Mouse (Mus musculus) MEL (cell line): Measurements from ENCODE around the gene Rps15a. TPM values are rescaled to one million over a fixed set of nuclear protein-coding genes. Genes with fewer than 3 reads are reported as not detected.
A peak's percentile ranks its signal among the peaks of the same experiment; 100 is the strongest.

Experiments
- DNase-seq: peaks from one replicate; pipeline ENCODE4 v3.0.0; 2011; ENCODE audit warnings: low read depth, low spot score
- H3K27ac ChIP-seq: 2 replicates; pipeline ENCODE4 v1.5.1; 2012; ENCODE audit warnings: low read depth, mild to moderate bottlenecking, control low read depth, low read length, moderate library complexity; ENCODE audit not compliant: control insufficient read depth
- H3K27me3 ChIP-seq, 2 experiments: fragments of 150-350 bp in 1 of 2; sonication (generic) in 1 of 2; 2 replicates each; pipeline ENCODE4 v1.6.1; 2012; ENCODE audit warnings: low read length in 2 of 2, mild to moderate bottlenecking in 2 of 2, improper control_type of control experiment in 1 of 2, moderate library complexity in 1 of 2; ENCODE audit not compliant: insufficient read depth in 2 of 2, control insufficient read depth in 1 of 2
- H3K36me3 ChIP-seq, 2 experiments: 2 replicates each; pipeline ENCODE4 v1.6.1; 2012 to 2014; ENCODE audit warnings: low read length in 2 of 2, improper control_type of control experiment in 1 of 2, inconsistent platforms in 1 of 2, mild to moderate bottlenecking in 1 of 2; ENCODE audit not compliant: insufficient read depth in 2 of 2, control insufficient read depth in 1 of 2
- H3K4me1 ChIP-seq, 2 experiments: fragments of 150-350 bp in 1 of 2; sonication (generic) in 1 of 2; 2 replicates each; pipeline ENCODE4 v1.6.1; 2012; ENCODE audit warnings: low read length in 2 of 2, improper control_type of control experiment in 1 of 2, mild to moderate bottlenecking in 1 of 2; ENCODE audit not compliant: insufficient read depth in 2 of 2, control insufficient read depth in 1 of 2
- H3K4me3 ChIP-seq, 2 experiments: fragments of 150-350 bp in 1 of 2; sonication (generic) in 1 of 2; 2 replicates each; pipeline ENCODE4 v1.5.1; 2012; ENCODE audit warnings: low read depth in 2 of 2, low read length in 2 of 2, mild to moderate bottlenecking in 2 of 2, moderate library complexity in 2 of 2, control low read depth in 1 of 2, improper control_type of control experiment in 1 of 2; ENCODE audit not compliant: control insufficient read depth in 1 of 2, insufficient read depth in 1 of 2
- H3K79me2 ChIP-seq: 2 replicates; pipeline ENCODE4 v1.6.1; 2012; ENCODE audit warnings: mild to moderate bottlenecking, low read length, moderate library complexity; ENCODE audit not compliant: control insufficient read depth, poor library complexity, insufficient read depth
- H3K9ac ChIP-seq: 2 replicates; pipeline ENCODE4 v1.6.1; 2012; ENCODE audit warnings: low read depth, mild to moderate bottlenecking, control low read depth, low read length, moderate library complexity; ENCODE audit not compliant: control insufficient read depth, poor library complexity, severe bottlenecking
- H3K9me3 ChIP-seq: fragments of 150-350 bp; sonication (generic); replicated peaks from 2 replicates; pipeline ENCODE4 v1.6.1; 2012; ENCODE audit warnings: mild to moderate bottlenecking, low read length, improper control_type of control experiment, moderate library complexity; ENCODE audit not compliant: insufficient read depth
- BHLHE40 ChIP-seq: IDR thresholded peaks from 2 replicates; pipeline ENCODE4 v1.6.1; 2012; ENCODE audit warnings: low read depth, mild to moderate bottlenecking, inconsistent platforms, low read length, improper control_type of control experiment, borderline replicate concordance
- CHD2 ChIP-seq: IDR thresholded peaks from 2 replicates; pipeline ENCODE4 v1.6.1; 2011; ENCODE audit warnings: low read length, improper control_type of control experiment
- CTCF ChIP-seq, 3 experiments: IDR thresholded peaks in 2 of 3; conservative IDR thresholded peaks in 1 of 3; 2 replicates each; pipeline ENCODE4 v1.5.1; 2011 to 2012; ENCODE audit warnings: low read length in 3 of 3, low read depth in 2 of 3, mild to moderate bottlenecking in 2 of 3, improper control_type of control experiment in 1 of 3, inconsistent platforms in 1 of 3, mixed read lengths in 1 of 3, moderate library complexity in 1 of 3; ENCODE audit not compliant: control insufficient read depth in 1 of 3, insufficient read depth in 1 of 3, poor library complexity in 1 of 3, severe bottlenecking in 1 of 3
- EP300 ChIP-seq, 2 experiments: IDR thresholded peaks; 2 replicates each; pipeline ENCODE4 v1.6.1; 2011; ENCODE audit warnings: improper control_type of control experiment in 2 of 2, low read length in 2 of 2, low read depth in 1 of 2, mild to moderate bottlenecking in 1 of 2
- ETS1 ChIP-seq: IDR thresholded peaks from 2 replicates; pipeline ENCODE4 v1.6.1; 2012; ENCODE audit warnings: low read depth, mild to moderate bottlenecking, inconsistent platforms, low read length, improper control_type of control experiment, moderate library complexity
- GATA1 ChIP-seq: IDR thresholded peaks from 2 replicates; pipeline ENCODE4 v1.6.1; 2011; ENCODE audit warnings: low read depth, low read length, improper control_type of control experiment
- HCFC1 ChIP-seq: IDR thresholded peaks from 2 replicates; pipeline ENCODE4 v1.6.1; 2012; ENCODE audit warnings: low read depth, mild to moderate bottlenecking, inconsistent platforms, low read length, improper control_type of control experiment, moderate library complexity
- KAT2A ChIP-seq: conservative IDR thresholded peaks from 2 replicates; pipeline ENCODE4 v1.6.1; 2012; ENCODE audit warnings: low read depth, low read length, improper control_type of control experiment, inconsistent platforms
- MAX ChIP-seq: IDR thresholded peaks from 2 replicates; pipeline ENCODE4 v1.6.1; 2011; ENCODE audit warnings: low read length, improper control_type of control experiment
- MAZ ChIP-seq: IDR thresholded peaks from 2 replicates; pipeline ENCODE4 v1.6.1; 2012; ENCODE audit warnings: low read depth, mild to moderate bottlenecking, inconsistent platforms, low read length, improper control_type of control experiment
- MEF2A ChIP-seq: IDR thresholded peaks from 2 replicates; pipeline ENCODE4 v1.6.1; 2014; ENCODE audit warnings: low read depth, mild to moderate bottlenecking, inconsistent platforms, low read length, improper control_type of control experiment; ENCODE audit not compliant: poor library complexity, insufficient replicate concordance, severe bottlenecking; ENCODE audit errors: extremely low read depth
- MXI1 ChIP-seq: IDR thresholded peaks from 2 replicates; pipeline ENCODE4 v1.6.1; 2011; ENCODE audit warnings: mild to moderate bottlenecking, low read depth, low read length, improper control_type of control experiment
- MYC ChIP-seq: IDR thresholded peaks from 2 replicates; pipeline ENCODE4 v1.6.1; 2011; ENCODE audit warnings: low read depth, mild to moderate bottlenecking, low read length, improper control_type of control experiment, moderate library complexity
- NELFE ChIP-seq: IDR thresholded peaks from 2 replicates; pipeline ENCODE4 v1.6.1; 2011; ENCODE audit warnings: low read depth, low read length, improper control_type of control experiment
- NRF1 ChIP-seq: IDR thresholded peaks from 2 replicates; pipeline ENCODE4 v1.6.1; 2014; ENCODE audit warnings: low read depth, mild to moderate bottlenecking, inconsistent platforms, low read length, improper control_type of control experiment, moderate library complexity; ENCODE audit not compliant: poor library complexity, insufficient read depth, severe bottlenecking
- POLR2A ChIP-seq, 2 experiments: IDR thresholded peaks; 2 replicates each; pipeline ENCODE4 v1.6.1; 2011 to 2012; ENCODE audit warnings: low read length in 2 of 2, mild to moderate bottlenecking in 2 of 2, control low read depth in 1 of 2, improper control_type of control experiment in 1 of 2, low read depth in 1 of 2, moderate library complexity in 1 of 2; ENCODE audit not compliant: control insufficient read depth in 1 of 2, insufficient read depth in 1 of 2, poor library complexity in 1 of 2
- POLR2AphosphoS2 ChIP-seq: IDR thresholded peaks from 2 replicates; pipeline ENCODE4 v1.6.1; 2011; ENCODE audit warnings: low read length, improper control_type of control experiment
- RAD21 ChIP-seq: IDR thresholded peaks from 2 replicates; pipeline ENCODE4 v1.6.1; 2011; ENCODE audit warnings: mild to moderate bottlenecking, low read depth, low read length, improper control_type of control experiment
- RCOR1 ChIP-seq: IDR thresholded peaks from 2 replicates; pipeline ENCODE4 v1.6.1; 2012; ENCODE audit warnings: low read depth, mild to moderate bottlenecking, inconsistent platforms, low read length, improper control_type of control experiment
- SIN3A ChIP-seq: IDR thresholded peaks from 2 replicates; pipeline ENCODE4 v1.6.1; 2012; ENCODE audit warnings: low read length, improper control_type of control experiment, inconsistent platforms
- SMC3 ChIP-seq: IDR thresholded peaks from 2 replicates; pipeline ENCODE4 v1.6.1; 2011; ENCODE audit warnings: low read depth, low read length, improper control_type of control experiment
- TBP ChIP-seq: IDR thresholded peaks from 2 replicates; pipeline ENCODE4 v1.8.0; 2011; ENCODE audit warnings: low read depth, low read length, improper control_type of control experiment
- USF1 ChIP-seq: IDR thresholded peaks from 2 replicates; pipeline ENCODE4 v1.6.1; 2014; ENCODE audit warnings: low read depth, mild to moderate bottlenecking, inconsistent platforms, low read length, improper control_type of control experiment, moderate library complexity
- USF2 ChIP-seq, 2 experiments: IDR thresholded peaks; 2 replicates each; pipeline ENCODE4 v1.6.1; 2011 to 2012; ENCODE audit warnings: improper control_type of control experiment in 2 of 2, low read length in 2 of 2, borderline replicate concordance in 1 of 2, inconsistent platforms in 1 of 2, low read depth in 1 of 2, mild to moderate bottlenecking in 1 of 2; ENCODE audit not compliant: insufficient read depth in 1 of 2
- ZC3H11A ChIP-seq: IDR thresholded peaks from 2 replicates; pipeline ENCODE4 v1.6.1; 2012; ENCODE audit warnings: low read depth, mild to moderate bottlenecking, inconsistent platforms, low read length, improper control_type of control experiment
- ZKSCAN1 ChIP-seq: IDR thresholded peaks from 2 replicates; pipeline ENCODE4 v1.6.1; 2012; ENCODE audit warnings: low read depth, mild to moderate bottlenecking, inconsistent platforms, low read length, improper control_type of control experiment, moderate library complexity
- ZMIZ1 ChIP-seq: IDR thresholded peaks from 2 replicates; pipeline ENCODE4 v1.6.1; 2012; ENCODE audit warnings: low read depth, mild to moderate bottlenecking, inconsistent platforms, low read length, improper control_type of control experiment, moderate library complexity
- ZNF384 ChIP-seq: IDR thresholded peaks from 2 replicates; pipeline ENCODE4 v1.6.1; 2012; ENCODE audit warnings: low read depth, mild to moderate bottlenecking, inconsistent platforms, low read length, improper control_type of control experiment
- polyA plus RNA-seq, 2 experiments: library from polyadenylated mRNA; stranded (reverse) in 1 of 2; unstranded in 1 of 2; fragments of >175 nt in 1 of 2; fragments of >200 nt in 1 of 2; gene quantifications; 2 replicates each; pipeline versions ENCODE4 v1.2.1 to v1.2.4; 2012; ENCODE audit warnings: low replicate concordance in 2 of 2, low read depth in 1 of 2; ENCODE audit not compliant: insufficient read length in 2 of 2, insufficient read depth in 1 of 2, missing spikeins in 1 of 2
- total RNA-seq: library from RNA; depleted of rRNA; stranded (reverse); fragments of 300-350 nt; gene quantifications from 2 replicates; pipeline ENCODE4 v1.2.3, GENCODE M21; 2012

The Rps15a gene
- total and polyA plus RNA-seq, 3 experiments: 589 to 2,420 TPM; not detected in 1

GRCm38 (mm10) chr7:118119142-118119541 is 3.2 kb upstream of the Rps15a start:
- Histone ChIP-seq H3K9ac (peak overlapping the region; percentile 34), H3K79me2 (peaks cover 23% of the 10 kb centered on the region), H3K36me3 (peaks cover 15 to 41% of the 10 kb centered on the region in 2 experiments)
- peak; percentile 70 for DNase-seq
- TF ChIP-seq GATA1: no peak
- peak; percentile 50; the same call in 1 of the 2 replicates for TF ChIP-seq ETS1
- TF ChIP-seq USF2 (IDR thresholded peaks at IDR 0.05; ENCODE audit: borderline replicate concordance in 1 of 2, insufficient read depth in 1 of 2, low read depth in 1 of 2, low read length in 2 of 2): peak; percentile 4 to 73; a peak in 2 of 4 replicates
- 0 out of 2 replicates have a peak, but pooled peaks have one; percentile 24 for TF ChIP-seq SIN3A
- peak; percentile 71 for TF ChIP-seq MAX
- TF ChIP-seq EP300 (IDR thresholded peaks at IDR 0.05; ENCODE audit: low read depth in 1 of 2, low read length in 2 of 2): no peak
- no peak for TF ChIP-seq NELFE
- no peak for TF ChIP-seq ZNF384
- peak; percentile 94 for TF ChIP-seq USF1
- TF ChIP-seq CTCF (IDR thresholded peaks at IDR 0.05 in 2 of 3, conservative IDR thresholded peaks at IDR 0.05 in 1 of 3; ENCODE audit: control insufficient read depth in 1 of 3, insufficient read depth in 1 of 3, low read depth in 2 of 3, low read length in 3 of 3, poor library complexity in 1 of 3, severe bottlenecking in 1 of 3): no peak
- peak; percentile 83 for TF ChIP-seq BHLHE40
- no peak for TF ChIP-seq MAZ
- TF ChIP-seq MXI1: peak; percentile 9; the same call in 1 of the 2 replicates
- TF ChIP-seq TBP: 0 out of 2 replicates have a peak, but pooled peaks have one; percentile 34
- TF ChIP-seq ZKSCAN1: no peak
- TF ChIP-seq, all 39 proteins: peak for 8
- Histone ChIP-seq H3K4me3 (no peak overlapping the region), H3K27me3 (no peaks in the 10 kb centered on the region), H3K4me1 (peaks cover 15 to 26% of the 10 kb centered on the region in 2 experiments), H3K27ac (peak overlapping the region; percentile 88), H3K9me3 (no peaks in the 10 kb centered on the region)

- H3K4me3 ChIP-seq: no peak overlapping the region; a peak in 1 of 4 replicates
- peak overlapping the region; percentile 88 for H3K27ac ChIP-seq
- TF ChIP-seq MYC: no peak
- TF ChIP-seq GATA1: peak; percentile 85
- no peak for TF ChIP-seq CHD2
- TF ChIP-seq MEF2A: 0 out of 2 replicates have a peak, but pooled peaks have one; percentile 3
- TF ChIP-seq ZMIZ1: no peak
- TF ChIP-seq USF2 (IDR thresholded peaks at IDR 0.05; ENCODE audit: borderline replicate concordance in 1 of 2, insufficient read depth in 1 of 2, low read depth in 1 of 2, low read length in 2 of 2): no peak
- TF ChIP-seq ZC3H11A: no peak
- TF ChIP-seq POLR2AphosphoS2: no peak
- TF ChIP-seq KAT2A: no peak
- TF ChIP-seq CTCF (IDR thresholded peaks at IDR 0.05 in 2 of 3, conservative IDR thresholded peaks at IDR 0.05 in 1 of 3; ENCODE audit: control insufficient read depth in 1 of 3, insufficient read depth in 1 of 3, low read depth in 2 of 3, low read length in 3 of 3, poor library complexity in 1 of 3, severe bottlenecking in 1 of 3): no peak
- 0 out of 2 replicates have a peak, but pooled peaks have one; percentile 15 for TF ChIP-seq TBP
- TF ChIP-seq RAD21: no peak
- TF ChIP-seq EP300 (IDR thresholded peaks at IDR 0.05; ENCODE audit: low read depth in 1 of 2, low read length in 2 of 2): peak; percentile 56 to 83
- TF ChIP-seq NELFE: peak; percentile 28; the same call in 1 of the 2 replicates
- TF ChIP-seq NRF1: no peak
- 0 out of 2 replicates have a peak, but pooled peaks have one; percentile 21 for TF ChIP-seq USF1
- TF ChIP-seq ETS1: peak; percentile 94
- peak; percentile 88 for TF ChIP-seq RCOR1
- no peak; a peak in 1 of 4 replicates for TF ChIP-seq POLR2A (IDR thresholded peaks at IDR 0.05; ENCODE audit: control insufficient read depth in 1 of 2, insufficient read depth in 1 of 2, low read depth in 1 of 2, low read length in 2 of 2, poor library complexity in 1 of 2)
- no peak for TF ChIP-seq ZNF384
- TF ChIP-seq HCFC1: no peak; the same call in 1 of the 2 replicates
- no peak; the same call in none of the 2 replicates for TF ChIP-seq SIN3A
- no peak for TF ChIP-seq SMC3
Measured at GRCm38 (mm10) chr7:118118426-118118825, 2.4 kb upstream of the Rps15a start.

More at GRCm38 (mm10) chr7:118118426-118118825, 2.4 kb upstream of the Rps15a start:
- H3K4me1 ChIP-seq: peaks cover 15 to 23% of the 10 kb centered on the region in 2 experiments
- peak; percentile 81 for DNase-seq
- H3K27me3 ChIP-seq: no peaks in the 10 kb centered on the region
- peak overlapping the region; percentile 17; the same call in 1 of the 2 replicates for H3K9ac ChIP-seq
- H3K36me3 ChIP-seq: peaks cover 15 to 44% of the 10 kb centered on the region in 2 experiments
- peaks cover 28% of the 10 kb centered on the region for H3K79me2 ChIP-seq
- H3K9me3 ChIP-seq: no peaks in the 10 kb centered on the region
